Mouse (Mus musculus): ENCODE measurements around the gene Ccl21a.
"Not testable (repeated sequence)": the region's sequence is repeated elsewhere in the genome, so short reads cannot be mapped to it uniquely, and the experiment has no call there.

Ccl21a gene

GRCm38 (mm10) chr4:42773893-42774292, at the start of gene Ccl21a:
Gene Ccl21a (minus strand): TSS chr4:42773993.
- not testable (repeated sequence) for DNase-seq (ENCODE audit: low read depth, low spot score)

GRCm38 (mm10) chr4:42756477-42756876, 17.3 kb downstream of the Ccl21a start, which contains the start of gene Ccl19:
Gene Ccl19 (minus strand): TSS chr4:42756577.
- DNase-seq (ENCODE audit: low read depth, low spot score) = not testable (repeated sequence)

GRCm38 (mm10) chr4:42735245-42735644, 38.5 kb downstream of the Ccl21a start, which contains the start of gene 4930578G10Rik:
Gene 4930578G10Rik (plus strand): TSS chr4:42735545.
- DNase-seq (ENCODE audit: low read depth, low spot score) = not testable (repeated sequence)
